ENCODE assay signal across 24 mouse cellular contexts in genomic region chr7:109194850-109195249, GRCm38 (mm10). TPM values are rescaled to one million over a fixed set of nuclear protein-coding genes. Genes with fewer than 3 reads are reported as not detected.
DNase-seq lines count a peak whose midpoint lies in the region; ATAC-seq lines count a peak whose summit lies in the region.
"Had no signal": no experiment of that assay in that cellular context is flagged by ENCODE, and none has a peak within 500 bp of the region (broad histone marks: within the 10 kb centered on the region; RNA-seq: fewer than 3 reads in every experiment).

No protein-coding gene starts in this region.

- no peaks in the 10 kb centered on the region for H3K9me3 ChIP-seq in forebrain, embryonic 11.5 days (ENCODE audit: control insufficient read depth, low read length)
- H3K9me3 ChIP-seq in forebrain, embryonic 10.5 days: no peaks in the 10 kb centered on the region
- H3K9me3 ChIP-seq in heart, embryonic 10.5 days: no peaks in the 10 kb centered on the region
- H3K9me3 ChIP-seq in midbrain, embryonic 10.5 days (replicated peaks): no peaks in the 10 kb centered on the region
- H3K9me3 ChIP-seq in midbrain, embryonic 15.5 days: no peaks in the 10 kb centered on the region
- H3K9me3 ChIP-seq: embryonic facial prominence, embryonic 10.5 days; embryonic facial prominence, embryonic 12.5 days; forebrain, embryonic 13.5 days; forebrain, embryonic 15.5 days; G1E had no signal

- H3K4me2 ChIP-seq in forebrain, embryonic 11.5 days (ENCODE audit: low read depth, low read length, severe bottlenecking): no peak overlapping the region
- H3K4me2 ChIP-seq in midbrain, embryonic 15.5 days: no peak overlapping the region
- H3K4me2 ChIP-seq: embryonic facial prominence, embryonic 12.5 days; forebrain, embryonic 13.5 days; forebrain, embryonic 15.5 days had no signal

- no peak overlapping the region for H3K27ac ChIP-seq in forebrain, embryonic 11.5 days (ENCODE audit: low read depth, low read length)
- H3K27ac ChIP-seq in forebrain, embryonic 10.5 days: no peak overlapping the region
- H3K27ac ChIP-seq in heart, embryonic 10.5 days: no peak overlapping the region
- H3K27ac ChIP-seq in midbrain, embryonic 10.5 days (replicated peaks): peak overlapping the region; percentile 96; the same call in 1 of the 2 replicates
- no peak overlapping the region for H3K27ac ChIP-seq in midbrain, embryonic 15.5 days
- H3K27ac ChIP-seq: embryonic facial prominence, embryonic 12.5 days; forebrain, embryonic 13.5 days; forebrain, embryonic 15.5 days had no signal

- H3K27me3 ChIP-seq in forebrain, embryonic 11.5 days (ENCODE audit: control insufficient read depth, insufficient read depth, low read length): peaks cover 79% of the 10 kb centered on the region
- peaks cover 98% of the 10 kb centered on the region for H3K27me3 ChIP-seq in forebrain, embryonic 10.5 days (ENCODE audit: poor library complexity, severe bottlenecking)
- peaks cover 6% of the 10 kb centered on the region; the same call in 1 of the 2 replicates for H3K27me3 ChIP-seq in heart, embryonic 10.5 days (ENCODE audit: insufficient read depth, poor library complexity, severe bottlenecking)
- H3K27me3 ChIP-seq in midbrain, embryonic 10.5 days (ENCODE audit: low read depth, poor library complexity, severe bottlenecking): peaks cover 59% of the 10 kb centered on the region
- no peaks in the 10 kb centered on the region for H3K27me3 ChIP-seq in midbrain, embryonic 15.5 days (replicated peaks)
- H3K27me3 ChIP-seq: embryonic facial prominence, embryonic 12.5 days; Patski had no signal

- H3K4me3 ChIP-seq in forebrain, embryonic 11.5 days (ENCODE audit: low read depth, low read length): no peak overlapping the region
- no peak overlapping the region for H3K4me3 ChIP-seq in forebrain, embryonic 10.5 days
- no peak overlapping the region for H3K4me3 ChIP-seq in heart, embryonic 10.5 days
- no peak overlapping the region for H3K4me3 ChIP-seq in midbrain, embryonic 10.5 days
- no peak overlapping the region for H3K4me3 ChIP-seq in midbrain, embryonic 15.5 days
- H3K4me3 ChIP-seq: embryonic facial prominence, embryonic 10.5 days; embryonic facial prominence, embryonic 12.5 days; forebrain, embryonic 13.5 days; forebrain, embryonic 15.5 days had no signal

- H3K36me3 ChIP-seq in forebrain, embryonic 11.5 days (ENCODE audit: control insufficient read depth, insufficient read depth, low read length): no peaks in the 10 kb centered on the region
- no peaks in the 10 kb centered on the region for H3K36me3 ChIP-seq in forebrain, embryonic 10.5 days (replicated peaks)
- no peaks in the 10 kb centered on the region for H3K36me3 ChIP-seq in heart, embryonic 10.5 days
- no peaks in the 10 kb centered on the region for H3K36me3 ChIP-seq in midbrain, embryonic 10.5 days
- H3K36me3 ChIP-seq in midbrain, embryonic 15.5 days (replicated peaks): no peaks in the 10 kb centered on the region
- H3K36me3 ChIP-seq: embryonic facial prominence, embryonic 10.5 days; embryonic facial prominence, embryonic 12.5 days; forebrain, embryonic 15.5 days; G1E had no signal

- 86% methylated on average over 1 of the region's 1 CpGs for WGBS in forebrain, embryonic 11.5 days
- 83% methylated on average over 1 of the region's 1 CpGs for WGBS in forebrain, embryonic 10.5 days
- WGBS in heart, embryonic 10.5 days: 79% methylated on average over 1 of the region's 1 CpGs
- 71% methylated on average over 1 of the region's 1 CpGs for WGBS in midbrain, embryonic 10.5 days
- 95% methylated on average over 1 of the region's 1 CpGs for whole genome bisulfite sequencing in midbrain, embryonic 15.5 days

- H3K9ac ChIP-seq in forebrain, embryonic 11.5 days (ENCODE audit: low read length): no peak overlapping the region
- no peak overlapping the region for H3K9ac ChIP-seq in midbrain, embryonic 15.5 days
- H3K9ac ChIP-seq: embryonic facial prominence, embryonic 12.5 days; forebrain, embryonic 13.5 days; forebrain, embryonic 15.5 days; forebrain, postnatal 0 days had no signal

- peak; percentile 39 for DNase-seq in forebrain, embryonic 11.5 days (ENCODE audit: low spot score)
- no peak for DNase-seq in forebrain, embryonic 10.5 days (ENCODE audit: extremely low spot score, low spot score)
- DNase-seq in heart, embryonic 10.5 days (ENCODE audit: low spot score): peak; percentile 48
- DNase-seq in heart, adult 8-10 months (ENCODE audit: low spot score): no peak
- no peak for DNase-seq in midbrain, embryonic 10.5 days (ENCODE audit: low spot score)
- DNase-seq: adrenal gland, adult 8-10 months; adrenal gland, postnatal 14 days; adrenal gland, postnatal 36 days; B cell, adult 2 months; cerebellum, adult 11-12 months; cerebellum, adult 2 months; cerebellum, adult 9-10 months; cerebellum, postnatal 10 days; cerebellum, postnatal 25 days; forebrain, postnatal 0 days had no signal

- H3K4me1 ChIP-seq in forebrain, embryonic 11.5 days (replicated peaks; ENCODE audit: control insufficient read depth, insufficient read depth, low read length): peaks cover 32% of the 10 kb centered on the region
- peaks cover 70% of the 10 kb centered on the region for H3K4me1 ChIP-seq in forebrain, embryonic 10.5 days
- peaks cover 55% of the 10 kb centered on the region for H3K4me1 ChIP-seq in heart, embryonic 10.5 days
- H3K4me1 ChIP-seq in midbrain, embryonic 10.5 days: peaks cover 84% of the 10 kb centered on the region
- H3K4me1 ChIP-seq in midbrain, embryonic 15.5 days: peaks cover 51% of the 10 kb centered on the region

- no peak for ATAC-seq in forebrain, embryonic 11.5 days (replicated peaks; ENCODE audit: low FRiP score)
- no peak for ATAC-seq in midbrain, embryonic 15.5 days (replicated peaks)
- ATAC-seq: activated CD4-positive, CD25-positive, alpha-beta regulatory T cell, adult 4 months; CD4-positive, CD25-positive, alpha-beta regulatory T cell, adult 4 months; forebrain, embryonic 13.5 days; forebrain, embryonic 15.5 days; forebrain, postnatal 0 days; Patski had no signal

RNA-seq across cellular contexts. Expression of gene Lmo1, which starts 19.8 kb away (rescaled TPM):
- polyA plus RNA-seq in forebrain, embryonic 11.5 days (2014; fragmentation: Nextera tagmentation; extraction: Ambion mirVana): 114 and 145 TPM in 2 replicates
- 21.9 and 29.6 TPM in 2 replicates for polyA plus RNA-seq in forebrain, embryonic 10.5 days (2016; fragmentation: Nextera tagmentation; extraction: Ambion mirVana)
- polyA plus RNA-seq in heart, embryonic 10.5 days (2016; fragmentation: Nextera tagmentation; extraction: Ambion mirVana): 1.3 and 7.3 TPM in 2 replicates
- 1 to 10 TPM; 2.1 to 3.7 (median 3.2) TPM for total RNA-seq in heart, adult 8-10 months (2022)
- 34.8 and 57.9 TPM in 2 replicates for polyA plus RNA-seq in midbrain, embryonic 10.5 days (2016; fragmentation: Nextera tagmentation; extraction: Ambion mirVana)
- 153 and 155 TPM in 2 replicates for polyA plus RNA-seq in midbrain, embryonic 15.5 days (2015; fragmentation: Nextera tagmentation; extraction: Ambion mirVana)
- total RNA-seq: G1E had no signal
- polyA plus RNA-seq: activated CD4-positive, CD25-positive, alpha-beta regulatory T cell, adult 4 months; CD4-positive, CD25-positive, alpha-beta regulatory T cell, adult 4 months; G1E had no signal

Comparison
In these comparisons a context has a peak if more than half of its experiments do, and no peak if none do; other contexts are left out.
1. DNase-seq: peak in forebrain, embryonic 11.5 days (single experiment) and heart, embryonic 10.5 days (single experiment); none in forebrain, embryonic 10.5 days (single experiment), heart, adult 8-10 months (single experiment) and midbrain, embryonic 10.5 days (single experiment).